Mouse (Mus musculus) adrenal gland, postnatal 25 days (tissue): ENCODE results near the gene Trpv3. TPM values are rescaled to one million over a fixed set of nuclear protein-coding genes. Genes with fewer than 3 reads are reported as not detected.

ENCODE experiments used
- DNase-seq: peaks from one replicate; pipeline ENCODE4 v3.0.0; 2021; ENCODE audit warnings: mixed read lengths
- long read RNA-seq: library from polyadenylated mRNA; stranded (forward); transcript quantifications from one replicate; pipeline ENCODE4 v2.0.0, GENCODE M21; 2021
- total RNA-seq: library from RNA; stranded (reverse); gene quantifications from 2 replicates; pipeline ENCODE4 v1.2.3, GENCODE M21; 2021

Gene Trpv3
- total RNA-seq, result 0.27 TPM in 1 of 2 replicates, not detected in the other
- long read RNA-seq, result 0 reads

GRCm38 (mm10) chr11:73267267-73267666 is at the start of gene Trpv3:
TSS of gene Trpv3 (plus strand) at chr11:73267388.
- no peak for DNase-seq

GRCm38 (mm10) chr11:73219671-73220070 is 47.5 kb upstream of the Trpv3 start:
- DNase-seq, result no peak

- no peak for DNase-seq
Observed at GRCm38 (mm10) chr11:73220651-73221050, 46.5 kb upstream of the Trpv3 start.

- no peak for DNase-seq
Observed at GRCm38 (mm10) chr11:73222846-73223245, 44.3 kb upstream of the Trpv3 start.

GRCm38 (mm10) chr11:73223966-73224365 is 43.2 kb upstream of the Trpv3 start:
- peak; percentile 18 for DNase-seq

- no peak for DNase-seq
Observed at GRCm38 (mm10) chr11:73225856-73226255, 41.3 kb upstream of the Trpv3 start.

- DNase-seq, result no peak
Observed at GRCm38 (mm10) chr11:73228881-73229280, 38.3 kb upstream of the Trpv3 start.

- no peak for DNase-seq
Observed at GRCm38 (mm10) chr11:73230081-73230480, 37.1 kb upstream of the Trpv3 start.

- no peak for DNase-seq
Observed at GRCm38 (mm10) chr11:73232513-73232912, 34.7 kb upstream of the Trpv3 start.

GRCm38 (mm10) chr11:73233992-73234391 is 33.2 kb upstream of the Trpv3 start, which contains the start of gene Trpv1:
TSS of gene Trpv1 (plus strand) at chr11:73234292.
- no peak for DNase-seq

GRCm38 (mm10) chr11:73235990-73236701 is 31.0 kb upstream of the Trpv3 start:
- peak; percentile 52 for DNase-seq

GRCm38 (mm10) chr11:73236731-73237130 is 30.5 kb upstream of the Trpv3 start:
- no peak for DNase-seq

- no peak for DNase-seq
Observed at GRCm38 (mm10) chr11:73242199-73242598, 25.0 kb upstream of the Trpv3 start.

- no peak for DNase-seq
Observed at GRCm38 (mm10) chr11:73242777-73243176, 24.4 kb upstream of the Trpv3 start.

GRCm38 (mm10) chr11:73257362-73257945 is 9.7 kb upstream of the Trpv3 start:
- DNase-seq, result no peak

- no peak for DNase-seq
Observed at GRCm38 (mm10) chr11:73258664-73259063, 8.5 kb upstream of the Trpv3 start.

GRCm38 (mm10) chr11:73260457-73260856 is 6.7 kb upstream of the Trpv3 start:
- no peak for DNase-seq

- DNase-seq, result no peak
Observed at GRCm38 (mm10) chr11:73261385-73261784, 5.8 kb upstream of the Trpv3 start.

- DNase-seq, result no peak
Observed at GRCm38 (mm10) chr11:73274821-73275220, 7.6 kb downstream of the Trpv3 start.

- DNase-seq, result no peak
Observed at GRCm38 (mm10) chr11:73280710-73281109, 13.5 kb downstream of the Trpv3 start.

GRCm38 (mm10) chr11:73281528-73282027 is 14.4 kb downstream of the Trpv3 start:
- peak; percentile 49 for DNase-seq

- no peak for DNase-seq
Observed at GRCm38 (mm10) chr11:73283369-73283768, 16.2 kb downstream of the Trpv3 start.

GRCm38 (mm10) chr11:73283926-73284325 is 16.7 kb downstream of the Trpv3 start:
- DNase-seq, result no peak

- DNase-seq, result no peak
Observed at GRCm38 (mm10) chr11:73284351-73284750, 17.2 kb downstream of the Trpv3 start.
